Mouse (Mus musculus) spleen, adult 2 months (tissue): ENCODE measurements at regions not wholly inside any gene's neighbourhood (a gene's known extent, or its start where the extent isn't known, plus 50 kb on each side); places are given as distances from the start of the nearest gene placed in this dataset.
"Not testable (repeated sequence)": the region's sequence is repeated elsewhere in the genome, so short reads cannot be mapped to it uniquely, and the experiment has no call there.

ENCODE experiments used
- CTCF ChIP-seq: fragments of 200-500 bp; IDR thresholded peaks from 2 replicates; pipeline ENCODE4 v1.5.1; 2011; ENCODE audit warnings: mild to moderate bottlenecking, inconsistent platforms; ENCODE audit not compliant: insufficient read depth, insufficient read length, insufficient replicate concordance; ENCODE audit errors: extremely low read depth
- POLR2A ChIP-seq: fragments of 200-500 bp; IDR thresholded peaks from 2 replicates; pipeline ENCODE4 v1.6.1; 2011; ENCODE audit warnings: low read depth, low read length, inconsistent platforms

DNA sequence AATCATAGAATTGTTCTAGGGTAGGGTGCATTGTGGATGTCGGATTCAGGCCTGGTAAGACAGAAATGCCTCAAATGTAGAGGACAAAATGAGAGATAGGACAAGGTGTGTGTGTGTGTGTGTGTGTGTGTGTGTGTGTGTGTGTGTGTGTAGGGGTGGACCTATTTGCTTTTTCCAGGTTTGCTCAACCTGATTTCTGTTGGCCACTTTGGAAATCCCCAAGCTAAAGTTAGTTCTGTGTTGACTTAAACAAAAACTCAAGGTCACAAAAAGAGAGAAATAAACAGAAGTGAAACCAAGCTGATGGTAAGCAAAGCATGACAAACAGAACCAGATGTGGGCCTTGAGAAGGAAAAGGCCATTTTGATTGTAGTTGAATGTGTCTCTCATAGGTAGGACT lies 161.4 kb downstream of the Olfr164 start:
- not testable (repeated sequence) for TF ChIP-seq CTCF, POLR2A
